Mouse (Mus musculus): ENCODE results near the gene Fbxo17. TPM values are rescaled to one million over a fixed set of nuclear protein-coding genes. Genes with fewer than 3 reads are reported as not detected.

Gene Fbxo17
- total RNA-seq, 2 experiments from 2014 or later: 1.7 to 2.2 TPM

- ATAC-seq (replicated peaks; ENCODE audit: poor library complexity): 0 out of 2 replicates have a peak, but pooled peaks have one; percentile 52
These were observed 1.0 kb upstream of the Fbxo17 start for GRCm38 (mm10) chr7:28715598-28715997.

DNA sequence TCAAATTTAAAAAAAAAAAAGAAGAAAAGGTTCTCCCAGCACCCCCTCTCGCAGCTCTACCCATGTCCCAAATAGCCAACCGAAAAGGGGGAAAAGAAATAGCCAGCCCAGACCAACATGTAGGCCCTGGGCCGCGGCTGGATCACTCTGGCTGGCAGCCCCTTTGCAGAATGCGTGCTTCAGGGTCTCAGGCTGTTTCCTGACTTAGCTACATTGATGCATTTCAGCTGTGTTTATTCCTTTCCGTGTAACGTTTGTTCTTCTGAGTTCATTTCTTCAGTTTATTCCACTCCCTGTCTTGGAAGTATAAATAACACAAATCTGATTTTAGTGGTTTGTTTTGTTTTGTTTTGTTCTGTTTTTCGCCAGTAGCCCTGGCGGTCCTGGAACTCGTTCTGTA is 1.1 kb downstream of the Fbxo17 start:
- no peak for ATAC-seq (replicated peaks; ENCODE audit: poor library complexity)

GRCm38 (mm10) chr7:28719159-28719558 is 2.6 kb downstream of the Fbxo17 start:
- no peak for ATAC-seq (replicated peaks; ENCODE audit: poor library complexity)

DNA sequence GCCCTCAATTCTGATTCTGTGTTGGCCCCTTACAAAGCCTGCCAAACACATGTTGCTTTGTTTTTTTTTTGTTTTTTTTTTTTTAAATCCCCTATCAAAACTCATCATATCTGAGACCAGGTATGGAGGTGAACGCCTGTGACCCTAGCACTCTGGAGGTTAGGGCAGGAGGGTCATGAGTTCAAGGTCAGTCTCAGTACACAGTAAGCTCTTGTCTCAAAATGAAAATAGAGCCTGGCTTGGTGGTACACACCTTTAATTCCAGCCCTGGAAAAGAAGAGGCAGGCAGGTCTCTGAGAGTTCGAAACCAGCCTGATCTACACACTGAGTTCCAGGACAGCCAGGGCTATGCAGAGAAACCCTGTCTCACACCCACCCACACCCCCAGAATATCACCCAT is 3.0 kb downstream of the Fbxo17 start:
- no peak for ATAC-seq (replicated peaks; ENCODE audit: poor library complexity)

- no peak for ATAC-seq (replicated peaks; ENCODE audit: poor library complexity)
These were observed 4.3 kb downstream of the Fbxo17 start for GRCm38 (mm10) chr7:28720753-28721537.

GRCm38 (mm10) chr7:28722079-28722478 is 5.5 kb downstream of the Fbxo17 start:
- peak; percentile 79 for ATAC-seq (replicated peaks; ENCODE audit: poor library complexity)

DNA sequence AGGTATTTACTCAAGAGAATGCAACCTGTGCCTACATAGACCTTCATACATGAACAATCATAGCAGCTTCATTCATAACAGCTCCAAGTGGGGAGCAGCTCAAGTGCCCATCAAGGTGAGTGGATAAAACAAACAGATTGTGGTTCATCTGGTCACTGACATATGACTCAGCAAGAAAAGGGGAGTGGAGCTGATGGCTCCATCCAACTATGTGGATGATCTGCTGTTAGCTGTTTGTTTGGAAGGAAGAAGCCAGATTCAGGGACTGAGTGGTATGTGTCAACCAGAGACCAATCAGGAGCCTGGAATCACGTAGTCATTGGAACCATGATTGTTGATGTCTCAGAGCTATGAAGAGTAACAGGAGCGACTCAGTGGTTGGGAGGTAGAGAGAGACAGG is 8.0 kb downstream of the Fbxo17 start:
- no peak for ATAC-seq (replicated peaks; ENCODE audit: poor library complexity)

- ATAC-seq (replicated peaks; ENCODE audit: poor library complexity): peak; percentile 96
These were observed 10.0 kb downstream of the Fbxo17 start for GRCm38 (mm10) chr7:28726600-28726999.

DNA sequence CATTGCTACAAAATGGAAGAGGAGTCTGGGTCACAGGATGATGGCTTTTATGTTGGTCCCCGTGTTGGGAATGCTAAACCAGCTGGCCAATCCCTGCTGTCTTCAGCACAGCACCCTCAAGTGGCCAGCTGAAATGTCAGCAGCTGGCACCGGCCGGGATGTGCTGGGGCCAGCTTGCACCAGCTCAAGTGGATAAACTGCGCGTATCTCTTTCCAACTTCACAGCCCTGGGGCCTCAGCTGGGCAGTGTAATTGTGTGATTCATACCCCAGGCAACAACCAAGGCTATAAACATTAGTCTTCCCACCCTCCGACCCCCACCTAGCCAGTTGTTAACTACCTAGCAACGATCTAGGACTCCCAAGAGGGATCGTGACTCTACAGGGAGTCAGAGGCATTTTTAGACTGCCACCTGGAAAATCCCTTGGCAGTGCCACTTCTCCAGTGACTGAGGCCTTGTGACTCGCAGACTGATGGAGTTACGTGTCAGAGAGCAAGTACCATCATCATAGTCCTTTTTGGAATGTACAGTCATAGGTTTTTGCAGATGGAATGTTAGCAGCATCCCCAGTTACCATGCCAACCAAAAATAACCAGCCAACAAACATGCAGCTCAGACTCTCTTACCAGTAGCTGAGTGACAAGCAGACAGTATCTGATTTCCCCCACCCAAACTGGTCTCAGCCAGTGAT is 11.2 kb downstream of the Fbxo17 start:
- no peak for ATAC-seq (replicated peaks; ENCODE audit: poor library complexity)

DNA sequence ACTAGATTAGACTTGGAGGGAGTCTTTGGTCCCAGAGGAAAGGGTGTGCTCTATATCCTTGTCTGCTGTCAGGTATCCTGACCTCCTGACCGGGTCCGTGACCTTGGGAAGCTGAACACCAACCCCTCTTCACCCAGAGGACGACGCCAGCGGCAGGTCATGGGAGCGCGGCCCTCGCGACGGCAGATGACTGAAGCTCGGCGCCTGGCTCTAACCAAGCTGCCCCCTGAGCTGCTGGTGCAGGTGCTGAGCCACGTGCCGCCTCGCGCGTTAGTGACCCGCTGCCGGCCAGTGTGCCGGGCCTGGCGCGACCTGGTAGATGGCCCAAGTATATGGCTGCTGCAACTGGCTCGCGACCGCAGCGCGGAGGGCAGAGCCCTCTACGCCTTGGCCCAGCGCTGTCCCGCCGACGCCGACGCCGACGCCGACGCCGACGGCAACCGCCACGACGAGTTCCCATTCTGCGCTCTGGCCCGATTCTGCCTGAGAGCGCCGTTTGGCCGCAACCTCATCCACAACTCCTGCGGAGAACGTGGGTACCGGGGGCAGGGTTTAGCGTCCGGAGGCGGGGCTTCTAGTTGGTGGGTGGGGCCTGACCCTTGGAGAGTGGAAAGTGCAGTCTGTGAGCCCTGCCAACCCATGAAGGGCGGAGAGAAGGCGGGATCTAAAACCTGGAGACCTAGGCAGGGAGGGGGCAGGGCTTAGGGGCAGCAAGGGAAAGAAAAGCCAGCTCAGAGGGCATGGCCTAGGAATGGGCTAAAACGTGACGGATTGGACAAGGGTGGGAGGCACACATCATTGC is 15.9 kb downstream of the Fbxo17 start:
- ATAC-seq (replicated peaks; ENCODE audit: poor library complexity): peak; percentile 99

DNA sequence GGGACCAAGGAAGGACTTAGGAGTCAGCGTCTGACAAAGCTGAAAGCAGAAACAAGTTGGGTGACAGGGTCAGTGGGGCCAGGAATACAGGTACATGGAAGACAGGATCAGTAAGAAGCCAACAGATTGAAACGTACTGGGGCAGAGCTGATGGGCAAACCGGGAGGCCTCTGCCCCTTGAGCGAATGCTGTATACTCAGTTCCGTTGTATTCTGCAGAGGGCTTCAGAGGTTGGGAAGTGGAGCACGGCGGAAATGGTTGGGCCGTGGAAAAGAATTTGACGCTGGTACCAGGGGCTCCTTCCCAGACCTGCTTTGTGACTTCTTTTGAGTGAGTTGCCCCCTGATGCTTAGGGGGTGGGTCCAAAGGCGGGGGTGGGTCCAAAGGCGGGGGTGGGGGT is 16.6 kb downstream of the Fbxo17 start:
- ATAC-seq (replicated peaks; ENCODE audit: poor library complexity): 0 out of 2 replicates have a peak, but pooled peaks have one; percentile 8

- no peak for ATAC-seq (replicated peaks; ENCODE audit: poor library complexity)
These were observed 19.1 kb downstream of the Fbxo17 start for GRCm38 (mm10) chr7:28735701-28736100.

DNA sequence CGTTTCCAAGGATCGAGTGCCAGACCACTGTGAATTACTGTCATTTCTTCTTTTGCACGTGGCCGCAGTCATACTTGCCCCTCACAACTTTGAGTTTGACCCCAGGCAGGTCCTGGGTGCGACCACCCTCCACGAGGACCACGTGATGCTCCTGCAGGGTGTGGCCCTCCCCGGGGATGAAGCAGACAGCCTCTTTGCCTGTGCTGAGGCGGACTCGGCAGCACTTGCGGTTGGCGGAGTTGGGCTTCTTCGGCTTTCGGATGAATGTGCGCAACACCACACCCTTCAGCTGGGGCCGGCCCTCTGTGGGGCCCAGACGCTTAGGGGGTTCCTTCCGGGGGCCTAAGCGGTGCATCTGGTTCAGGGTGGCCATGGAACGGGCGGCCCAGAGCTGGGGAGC is 23.2 kb downstream of the Fbxo17 start:
- ATAC-seq (replicated peaks; ENCODE audit: poor library complexity): no peak

DNA sequence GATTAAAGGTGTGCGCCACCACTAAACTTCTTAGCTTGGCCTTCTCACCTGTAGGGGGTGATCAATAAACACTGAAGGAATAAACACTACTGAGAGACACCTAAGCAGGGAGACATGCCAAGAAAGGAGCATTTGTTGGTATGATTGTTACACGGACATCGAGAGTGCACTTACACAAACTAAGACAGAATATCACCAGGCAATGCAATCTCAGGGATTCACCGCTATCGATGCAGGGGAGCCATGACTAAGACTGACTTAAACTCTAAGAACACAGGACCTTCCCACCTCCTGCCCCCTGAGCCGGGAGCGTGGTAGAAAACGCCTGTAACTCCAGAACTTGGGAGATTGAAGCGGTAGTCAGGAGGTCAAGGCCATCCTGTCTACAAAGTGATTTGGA is 24.3 kb downstream of the Fbxo17 start:
- ATAC-seq (replicated peaks; ENCODE audit: poor library complexity): no peak

GRCm38 (mm10) chr7:28741368-28741708 is 24.7 kb downstream of the Fbxo17 start:
- ATAC-seq (replicated peaks; ENCODE audit: poor library complexity): no peak; the same call in 1 of the 2 replicates

DNA sequence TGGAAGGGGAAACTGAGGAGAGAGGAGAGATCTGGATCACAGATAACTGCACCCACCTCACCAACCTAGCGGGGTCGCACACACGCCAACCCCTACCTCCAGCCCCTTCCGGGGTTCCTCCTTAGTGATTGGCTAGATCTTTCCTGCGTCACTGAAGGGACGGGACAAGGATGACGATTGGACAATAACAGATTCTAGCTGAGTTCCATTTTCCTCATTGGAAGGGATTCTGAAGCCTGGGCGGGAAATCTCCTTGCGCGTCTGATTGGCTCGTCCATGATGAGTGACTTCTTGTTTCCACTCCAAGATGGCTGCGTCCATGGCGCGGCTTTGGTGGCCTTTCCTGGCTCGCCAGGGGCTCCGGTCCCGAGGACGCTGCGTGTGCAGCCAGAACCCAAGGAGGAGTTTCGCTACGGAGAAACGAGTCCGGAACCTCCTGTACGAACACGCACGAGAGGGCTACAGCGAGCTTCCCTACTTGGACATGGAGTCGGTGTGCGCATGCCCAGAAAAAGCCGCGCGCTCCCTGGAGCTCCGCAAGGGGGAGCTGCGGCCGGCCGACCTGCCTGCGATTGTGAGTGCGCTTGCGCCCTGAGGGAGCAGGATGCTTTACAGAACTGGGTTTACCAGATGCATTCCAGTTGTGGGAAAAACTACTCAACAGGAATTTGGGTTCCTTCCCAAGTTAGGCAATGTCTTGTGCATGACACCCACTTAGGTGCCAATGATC is 25.3 kb downstream of the Fbxo17 start, which contains the start of the genes Mrps12 and Sars2:
Gene Mrps12, minus strand, starts transcription at position 112 of the 730 bp plus-strand sequence.
Gene Sars2, plus strand, starts transcription at position 284 of the 730 bp plus-strand sequence.
- ATAC-seq (replicated peaks; ENCODE audit: poor library complexity): peak; percentile 96

- no peak for ATAC-seq (replicated peaks; ENCODE audit: poor library complexity)
These were observed 33.3 kb downstream of the Fbxo17 start for GRCm38 (mm10) chr7:28749935-28750334.

DNA sequence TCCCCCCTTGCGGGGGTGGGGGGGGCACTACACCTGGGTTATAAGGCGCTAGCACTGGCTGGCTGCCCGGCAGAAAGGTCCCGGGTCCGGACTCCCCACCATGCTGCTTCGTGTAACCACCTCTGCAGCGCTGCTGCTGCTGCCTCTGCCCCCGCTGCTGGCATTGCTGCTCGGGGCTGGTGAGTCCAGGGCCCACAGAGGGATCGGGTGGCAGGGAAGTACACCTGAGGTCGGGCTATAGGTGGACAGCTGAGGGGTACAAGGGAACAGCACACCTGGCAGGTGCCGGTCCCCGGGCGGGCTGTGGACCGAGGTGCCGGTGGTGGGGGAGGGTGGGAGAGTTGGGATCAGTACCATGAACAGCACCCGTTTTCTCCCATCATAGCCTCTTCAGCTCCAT is 39.5 kb downstream of the Fbxo17 start, which contains the start of gene Ccer2:
Gene Ccer2, plus strand, starts transcription at position 96 of the 400 bp plus-strand sequence.
- ATAC-seq (replicated peaks; ENCODE audit: poor library complexity): 0 out of 2 replicates have a peak, but pooled peaks have one; percentile 24

DNA sequence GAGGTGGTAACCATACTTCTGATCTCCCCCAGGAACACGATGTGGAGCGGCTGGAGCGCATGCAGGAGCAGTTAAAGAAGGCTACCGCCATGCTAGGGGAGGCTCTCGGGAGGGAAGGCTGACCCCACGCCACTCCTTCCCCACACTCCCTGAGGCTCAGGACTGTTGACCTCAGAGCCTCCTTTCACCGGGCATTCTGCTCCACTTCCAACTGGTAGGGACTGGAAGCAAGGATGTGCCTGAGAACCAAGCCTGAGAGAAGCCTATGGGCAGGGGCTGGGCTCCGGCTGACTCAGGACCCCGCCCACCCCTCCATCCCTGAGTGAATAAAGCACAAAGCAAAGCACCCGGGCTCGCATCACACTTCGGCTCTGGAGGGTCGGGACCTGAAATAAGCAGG is 42.0 kb downstream of the Fbxo17 start:
- no peak for ATAC-seq (replicated peaks; ENCODE audit: poor library complexity)

GRCm38 (mm10) chr7:28761907-28762306 is 45.3 kb downstream of the Fbxo17 start:
- ATAC-seq (replicated peaks; ENCODE audit: poor library complexity): no peak

GRCm38 (mm10) chr7:28765211-28765610 is 48.6 kb downstream of the Fbxo17 start:
- ATAC-seq (replicated peaks; ENCODE audit: poor library complexity): no peak

Data from megakaryocyte progenitor cell, adult 5-6 weeks (primary cell).